Mouse (Mus musculus): ENCODE results near the gene Hyal3.
"Not testable (repeated sequence)": the region's sequence is repeated elsewhere in the genome, so short reads cannot be mapped to it uniquely, and the experiment has no call there.

The Hyal3 gene

DNA sequence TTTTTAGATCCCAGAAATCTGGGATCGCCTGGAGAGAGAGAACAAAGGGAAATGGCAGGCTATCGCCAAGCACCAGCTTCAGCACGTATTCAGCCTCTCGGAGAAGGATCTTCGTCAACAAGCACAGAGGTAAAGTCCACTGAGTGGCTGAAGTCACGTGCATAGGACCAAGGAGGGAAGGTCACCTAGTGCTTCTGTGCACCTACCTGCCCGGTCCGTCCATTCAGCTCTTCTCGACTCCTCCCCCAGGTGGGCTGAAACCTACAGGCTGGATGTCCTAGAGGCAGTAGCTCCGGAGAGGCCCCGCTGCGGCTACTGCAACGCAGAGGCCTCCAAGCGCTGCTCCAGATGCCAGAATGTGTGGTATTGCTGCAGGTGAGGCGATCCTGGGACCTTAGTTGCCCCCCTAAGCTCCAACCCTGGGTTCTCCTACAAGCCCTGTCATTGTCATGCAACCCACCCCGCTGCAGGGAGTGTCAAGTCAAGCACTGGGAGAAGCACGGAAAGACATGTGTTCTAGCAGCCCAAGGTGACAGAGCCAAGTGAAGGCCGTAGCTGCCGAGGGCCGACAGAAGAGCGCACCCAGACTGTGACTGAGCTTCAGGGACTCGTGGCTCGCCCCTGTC lies 30.0 kb upstream of the Hyal3 start:
- DNase-seq (ENCODE audit: low spot score): peak; percentile 38

DNA sequence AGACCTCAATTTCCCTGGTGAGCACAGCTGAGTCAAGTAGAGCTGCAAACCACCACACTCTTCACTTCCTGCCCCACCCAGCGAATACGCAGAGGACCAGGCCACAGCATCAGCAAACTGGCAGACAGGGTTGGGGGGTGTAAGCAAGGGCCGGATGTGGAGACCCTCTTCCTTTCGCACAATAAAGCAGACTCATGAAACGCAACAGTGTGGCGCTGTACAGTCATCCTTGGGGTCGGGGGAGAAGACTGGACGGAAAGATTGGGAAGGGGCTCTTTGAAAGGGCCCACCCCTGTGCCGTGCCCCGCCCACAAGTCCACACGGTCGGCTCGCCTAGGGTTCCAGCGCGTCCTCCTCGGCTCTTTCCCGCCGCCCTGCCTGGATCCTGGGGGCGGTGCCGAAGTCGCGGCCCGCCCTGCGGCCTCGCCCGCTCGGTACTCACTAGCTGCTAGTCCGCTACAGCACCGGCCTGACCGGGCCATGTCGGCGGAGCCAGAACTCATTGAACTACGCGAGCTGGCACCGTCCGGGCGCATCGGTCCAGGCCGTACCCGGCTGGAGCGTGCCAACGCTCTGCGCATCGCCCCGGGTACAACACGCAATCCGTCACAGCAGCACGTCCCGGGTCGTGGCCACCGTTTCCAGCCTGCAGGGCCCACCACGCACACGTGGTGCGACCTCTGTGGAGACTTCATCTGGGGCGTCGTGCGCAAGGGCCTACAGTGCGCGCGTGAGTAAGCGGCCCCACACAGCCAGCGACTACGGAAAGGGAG lies 29.3 kb upstream of the Hyal3 start, which contains the start of gene Rassf1:
TSS of gene Rassf1 (plus strand) at position 439 of the 773 bp plus-strand sequence.
- DNase-seq (ENCODE audit: low spot score): peak; percentile 66

DNA sequence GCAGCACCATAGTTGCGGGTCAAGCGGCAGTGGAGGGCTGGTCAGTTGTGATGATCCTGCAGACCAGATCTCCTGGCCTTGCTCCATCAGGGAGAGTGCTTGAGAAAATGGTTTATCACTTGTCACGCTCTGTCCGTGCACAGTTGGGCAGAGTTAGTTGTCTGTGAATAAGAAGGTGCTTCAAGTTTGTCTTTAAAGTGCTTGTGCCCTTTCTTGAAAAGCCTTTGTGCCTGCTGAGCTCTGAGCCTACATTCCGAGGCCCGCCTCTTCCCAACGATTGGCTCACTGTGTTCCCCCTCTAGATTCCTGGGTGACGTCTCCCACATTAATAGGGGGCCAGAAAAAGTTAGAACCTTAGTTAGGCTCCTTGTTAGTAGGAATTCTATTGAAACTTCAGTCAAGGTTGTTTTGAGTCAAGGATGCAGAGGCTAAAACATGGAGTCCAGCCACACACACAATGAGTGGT lies 28.7 kb upstream of the Hyal3 start:
- DNase-seq (ENCODE audit: low spot score): no peak

DNA sequence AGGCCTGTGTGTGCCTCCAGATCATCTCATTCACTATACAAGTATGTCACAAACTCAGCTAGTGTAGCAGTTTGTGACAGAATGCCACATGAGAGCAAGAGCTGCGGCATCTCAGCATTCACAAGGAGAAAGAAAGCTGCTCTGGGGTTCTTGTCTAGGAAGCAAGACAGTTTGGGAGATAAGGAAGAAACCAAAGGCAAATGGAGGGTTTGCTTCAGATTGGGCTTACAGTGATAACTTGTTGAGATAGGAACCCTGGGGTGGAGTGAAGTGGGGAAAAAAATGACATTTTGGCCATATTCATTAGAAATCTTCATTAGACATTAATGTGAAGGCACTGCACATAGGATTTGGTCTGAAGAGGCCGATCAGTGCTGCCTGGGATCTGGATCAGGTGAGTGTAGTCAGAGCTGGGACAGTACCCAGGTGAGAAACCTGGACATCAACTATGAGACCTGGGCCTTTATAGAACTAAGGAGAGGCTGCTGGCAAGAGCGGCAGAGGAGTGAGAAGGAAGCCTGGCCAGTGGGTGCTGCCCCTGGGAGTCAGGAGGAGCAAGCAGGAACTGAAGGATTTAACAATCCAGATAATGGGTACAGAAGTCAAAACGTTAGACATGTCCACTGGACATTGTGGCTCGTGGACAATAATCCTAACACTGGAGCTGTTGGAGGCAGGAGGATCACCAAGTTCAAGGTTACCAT lies 27.8 kb upstream of the Hyal3 start:
- DNase-seq (ENCODE audit: low spot score): no peak

DNA sequence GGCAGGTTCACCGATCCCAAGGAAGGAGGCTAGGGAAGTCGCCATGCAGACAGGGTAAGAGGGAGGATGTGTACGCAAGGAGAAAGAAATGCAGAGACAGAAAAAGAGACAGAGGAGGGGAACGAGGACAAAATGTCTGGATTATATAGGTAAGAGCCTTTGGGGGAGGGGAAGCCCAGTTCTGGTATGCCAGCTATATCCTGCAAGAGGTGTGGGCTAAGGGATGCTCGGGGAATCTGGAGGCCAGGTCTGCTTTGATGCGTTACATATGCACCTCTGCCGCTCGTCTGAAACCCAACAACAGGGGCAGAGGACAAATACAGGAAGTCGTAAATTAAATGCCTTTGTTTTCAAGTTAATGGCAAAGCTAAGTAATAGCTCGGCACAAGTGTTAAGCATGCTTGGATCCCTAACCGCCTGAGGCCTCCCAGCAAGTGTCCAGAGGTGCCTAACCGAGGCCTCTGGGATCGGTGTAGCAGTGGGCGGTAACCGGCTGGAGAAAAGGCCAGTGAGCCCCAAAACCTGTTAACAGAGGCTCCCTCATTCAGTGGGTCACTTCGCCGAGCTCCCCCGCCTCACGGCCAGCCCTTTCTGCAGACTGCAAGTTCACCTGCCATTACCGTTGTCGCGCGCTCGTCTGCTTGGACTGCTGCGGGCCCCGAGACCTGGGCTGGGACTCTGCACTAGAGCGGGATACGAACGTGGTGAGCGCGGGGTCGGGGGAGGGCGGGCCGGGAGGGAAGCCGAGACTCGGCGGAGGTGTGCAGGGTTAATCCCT lies 26.9 kb upstream of the Hyal3 start:
- no peak for DNase-seq (ENCODE audit: low spot score)

DNA sequence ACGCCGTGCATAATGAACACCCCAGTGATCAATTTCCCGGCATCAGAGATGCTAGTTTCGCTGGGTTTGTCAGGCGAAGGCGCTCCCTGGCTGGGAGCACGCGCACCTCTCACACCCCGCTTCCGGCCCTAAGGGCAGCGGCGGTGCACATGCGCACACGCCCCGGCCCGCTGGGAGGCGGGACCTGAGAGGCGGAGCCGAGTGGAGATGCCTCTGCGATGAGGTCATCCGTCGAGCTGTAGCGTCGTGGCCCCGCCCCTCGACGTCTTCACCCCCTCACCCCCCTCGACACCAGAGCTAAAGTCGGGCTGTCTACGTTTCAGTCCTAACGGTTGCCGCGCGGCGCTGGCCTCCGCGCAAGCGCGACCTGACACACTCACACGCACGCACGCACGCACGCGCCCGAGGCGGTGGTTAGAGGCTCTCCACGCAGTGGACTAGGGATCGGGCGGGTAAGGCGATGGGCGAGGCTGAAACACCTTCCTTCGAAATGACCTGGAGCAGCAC lies 26.2 kb upstream of the Hyal3 start:
- DNase-seq (ENCODE audit: low spot score): peak; percentile 95

DNA sequence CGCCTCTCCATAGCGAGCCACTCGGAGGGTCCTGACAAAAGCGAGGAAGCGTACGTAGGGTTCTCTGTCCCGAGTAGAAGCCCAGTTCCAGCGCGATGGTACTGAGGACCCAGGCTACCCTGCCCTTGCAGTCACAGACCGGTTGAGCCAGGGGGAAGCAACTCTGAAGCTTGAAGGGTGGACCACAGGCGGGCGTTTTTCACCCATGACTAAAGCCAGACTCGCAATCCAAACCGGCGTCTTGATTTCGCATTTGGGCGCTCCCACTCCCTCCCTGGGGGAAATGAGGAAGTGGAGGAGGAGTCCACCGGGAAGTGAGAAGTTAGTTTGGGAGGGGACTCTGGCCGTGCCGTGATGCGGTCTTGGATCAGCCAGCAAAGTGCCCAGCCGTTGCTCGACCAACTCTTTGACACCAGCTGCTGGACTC lies 25.6 kb upstream of the Hyal3 start:
- DNase-seq (ENCODE audit: low spot score): peak; percentile 82

DNA sequence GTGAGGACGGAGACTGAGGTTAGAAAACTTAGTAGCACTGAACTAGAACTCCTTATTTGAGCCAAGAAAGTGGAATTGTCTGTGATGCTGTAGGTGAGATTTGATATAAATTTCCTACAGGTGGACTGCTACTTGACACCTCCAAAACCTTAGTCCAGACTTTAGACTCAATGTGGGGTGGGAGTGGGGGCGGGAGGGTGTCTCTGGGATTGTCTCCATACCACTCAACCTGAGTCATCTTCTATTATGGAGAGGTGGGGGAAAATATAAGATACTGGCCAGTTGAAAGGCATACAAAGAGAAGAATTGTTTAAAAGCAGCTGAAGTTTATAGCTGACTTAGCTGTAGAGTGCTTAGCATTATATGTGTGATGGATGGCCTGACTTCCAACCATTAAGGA lies 24.9 kb upstream of the Hyal3 start:
- DNase-seq (ENCODE audit: low spot score): no peak

DNA sequence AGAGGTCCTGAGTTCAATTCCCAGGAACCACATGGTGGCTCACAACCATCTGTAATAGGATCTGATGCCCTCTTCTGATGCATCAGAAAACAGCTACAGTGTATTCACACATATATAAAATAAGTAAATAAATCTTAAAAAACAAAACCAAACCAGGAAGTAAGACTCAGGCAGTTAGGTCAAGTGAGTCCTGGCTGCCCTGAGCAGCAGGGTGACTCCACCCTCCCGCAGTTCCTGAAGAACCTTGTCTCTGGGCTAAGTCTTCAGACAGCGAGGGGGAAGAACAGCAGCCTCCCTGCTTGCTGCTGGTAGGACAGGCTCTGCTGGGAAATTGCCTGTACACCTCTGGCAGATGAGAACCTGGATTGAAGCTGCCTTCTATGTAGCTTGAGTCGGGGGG lies 24.3 kb upstream of the Hyal3 start:
- DNase-seq (ENCODE audit: low spot score): no peak

DNA sequence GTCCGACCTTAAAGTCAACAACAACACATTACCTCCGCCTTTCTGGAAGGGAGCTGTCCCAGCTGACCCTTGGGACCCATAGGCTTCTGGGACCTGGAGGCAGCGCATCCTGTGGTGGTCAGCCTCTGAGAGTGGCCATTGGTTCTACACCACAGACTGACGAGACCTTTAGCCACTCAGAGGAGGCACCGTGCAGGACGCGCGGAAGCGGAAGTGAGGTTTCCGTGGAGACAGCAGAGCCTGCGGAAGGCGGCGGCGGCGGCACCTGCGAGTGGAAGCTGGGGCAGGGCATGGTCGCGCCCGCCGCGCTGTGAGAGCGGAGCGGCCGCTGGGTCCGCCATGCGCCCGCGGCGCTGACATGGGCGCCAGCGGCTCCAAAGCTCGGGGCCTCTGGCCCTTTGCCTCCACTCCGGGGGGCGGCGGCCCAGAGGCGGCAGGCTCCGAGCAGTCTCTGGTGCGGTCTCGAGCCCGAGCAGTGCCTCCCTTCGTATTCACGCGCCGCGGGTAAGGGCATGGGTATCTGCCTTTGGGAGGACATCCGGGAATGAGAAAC lies 17.5 kb upstream of the Hyal3 start, which contains the start of gene Tusc2:
TSS of gene Tusc2 (plus strand) at position 227 of the 553 bp plus-strand sequence.
- DNase-seq (ENCODE audit: low spot score): peak; percentile 98

DNA sequence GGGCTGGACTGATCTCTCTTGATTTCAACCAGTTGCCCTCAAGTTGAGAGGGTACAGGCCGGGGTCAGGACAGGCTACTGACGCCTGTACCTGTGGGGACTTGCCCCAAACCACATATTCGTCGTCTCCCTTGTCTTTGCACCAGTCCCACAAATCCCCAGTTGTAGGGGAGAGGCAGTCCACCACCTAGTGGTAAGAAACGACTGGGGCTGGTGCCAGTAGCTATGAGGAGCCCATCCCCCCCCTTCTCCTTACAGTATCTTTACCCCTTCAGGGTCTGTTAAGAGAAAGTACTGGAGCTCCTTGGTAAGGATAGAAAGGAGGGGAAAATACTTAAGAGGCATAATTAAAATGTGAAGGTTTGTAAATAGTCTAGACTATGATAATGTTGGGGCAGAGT lies 15.1 kb upstream of the Hyal3 start:
- not testable (repeated sequence) for DNase-seq (ENCODE audit: low spot score)

DNA sequence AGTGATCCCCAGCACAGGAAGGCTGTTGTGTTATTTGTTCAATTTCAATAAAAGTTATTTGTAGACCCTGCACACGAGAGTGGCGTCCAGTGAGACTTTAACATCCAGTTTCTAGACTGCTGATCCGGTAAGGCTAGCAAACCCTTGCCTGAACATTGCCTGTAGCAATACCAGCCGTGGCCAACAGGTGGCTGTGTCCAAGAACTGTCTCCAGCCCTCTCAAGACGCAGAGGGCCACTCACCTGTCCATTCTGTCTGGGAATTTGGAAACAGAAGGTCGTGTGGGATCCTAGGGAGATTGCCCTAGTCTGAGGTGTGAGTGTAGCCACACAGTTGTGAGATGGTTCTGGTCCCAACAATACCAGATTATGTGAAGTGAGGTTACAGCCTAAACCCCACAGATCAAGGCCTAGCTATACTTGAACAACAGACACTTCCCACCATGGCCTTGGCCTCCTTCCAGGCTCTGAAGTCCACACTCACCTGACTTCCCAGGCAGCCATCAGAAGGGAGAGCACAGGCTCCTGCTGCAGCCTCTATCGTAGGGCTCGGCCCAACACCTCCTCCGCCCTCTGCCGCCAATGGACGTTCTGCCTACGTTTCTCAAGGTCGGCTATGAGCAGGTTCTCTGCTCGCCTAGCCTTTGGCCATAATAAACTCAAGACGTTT lies 14.4 kb upstream of the Hyal3 start:
- DNase-seq (ENCODE audit: low spot score): peak; percentile 92

DNA sequence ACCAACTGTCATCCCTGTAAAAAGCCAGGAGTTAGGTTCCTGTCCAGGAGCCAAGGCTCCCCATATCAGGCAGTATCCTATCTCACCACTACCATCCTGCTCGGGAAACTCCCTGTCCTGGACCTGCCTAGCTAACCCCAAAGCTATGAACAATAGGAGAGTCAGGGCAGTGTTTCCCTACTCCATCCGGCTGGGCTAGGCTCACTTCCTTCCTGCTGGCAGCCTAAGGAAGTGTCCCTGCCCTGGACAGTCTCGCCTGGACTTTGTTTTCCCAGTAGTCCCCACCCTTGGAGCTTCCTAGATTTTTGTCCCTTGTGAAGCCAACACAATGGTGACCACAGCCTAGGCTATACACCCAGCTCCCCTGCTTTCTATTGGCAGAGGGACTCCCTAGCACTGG lies 13.8 kb upstream of the Hyal3 start:
- peak; percentile 86 for DNase-seq (ENCODE audit: low spot score)

DNA sequence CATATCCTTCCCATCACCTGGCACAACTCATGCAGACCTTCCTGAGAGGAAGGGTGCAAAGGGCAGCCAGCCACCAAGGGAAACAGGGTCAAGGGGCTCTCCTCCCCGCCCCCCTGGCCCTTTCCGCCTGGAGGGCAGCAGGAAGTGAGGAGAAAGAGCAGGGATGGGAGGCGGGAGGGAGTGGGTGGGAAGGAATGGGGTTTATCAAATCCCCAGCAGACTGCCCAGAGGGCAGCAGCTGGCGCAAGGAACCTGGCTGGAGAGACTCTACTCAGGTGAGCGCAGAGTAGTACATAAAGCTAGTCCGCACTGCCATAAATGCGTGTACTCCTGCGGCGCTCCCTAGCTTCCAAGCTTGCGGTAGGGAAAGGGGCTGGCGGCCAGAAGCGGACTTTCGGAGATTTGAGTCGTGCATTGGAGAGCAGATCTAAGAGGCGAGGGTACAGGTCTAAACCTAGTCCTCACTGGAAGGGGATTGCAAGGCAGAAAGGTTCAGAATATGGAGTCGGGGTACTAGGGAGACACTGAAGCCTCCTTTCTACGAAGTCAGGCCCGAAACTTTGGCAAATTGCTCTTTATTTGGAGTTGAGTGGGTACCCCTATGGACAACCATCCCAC lies 12.8 kb upstream of the Hyal3 start, which contains the start of gene Hyal2:
TSS of gene Hyal2 (plus strand) at position 244 of the 618 bp plus-strand sequence.
- peak; percentile 62 for DNase-seq (ENCODE audit: low spot score)

DNA sequence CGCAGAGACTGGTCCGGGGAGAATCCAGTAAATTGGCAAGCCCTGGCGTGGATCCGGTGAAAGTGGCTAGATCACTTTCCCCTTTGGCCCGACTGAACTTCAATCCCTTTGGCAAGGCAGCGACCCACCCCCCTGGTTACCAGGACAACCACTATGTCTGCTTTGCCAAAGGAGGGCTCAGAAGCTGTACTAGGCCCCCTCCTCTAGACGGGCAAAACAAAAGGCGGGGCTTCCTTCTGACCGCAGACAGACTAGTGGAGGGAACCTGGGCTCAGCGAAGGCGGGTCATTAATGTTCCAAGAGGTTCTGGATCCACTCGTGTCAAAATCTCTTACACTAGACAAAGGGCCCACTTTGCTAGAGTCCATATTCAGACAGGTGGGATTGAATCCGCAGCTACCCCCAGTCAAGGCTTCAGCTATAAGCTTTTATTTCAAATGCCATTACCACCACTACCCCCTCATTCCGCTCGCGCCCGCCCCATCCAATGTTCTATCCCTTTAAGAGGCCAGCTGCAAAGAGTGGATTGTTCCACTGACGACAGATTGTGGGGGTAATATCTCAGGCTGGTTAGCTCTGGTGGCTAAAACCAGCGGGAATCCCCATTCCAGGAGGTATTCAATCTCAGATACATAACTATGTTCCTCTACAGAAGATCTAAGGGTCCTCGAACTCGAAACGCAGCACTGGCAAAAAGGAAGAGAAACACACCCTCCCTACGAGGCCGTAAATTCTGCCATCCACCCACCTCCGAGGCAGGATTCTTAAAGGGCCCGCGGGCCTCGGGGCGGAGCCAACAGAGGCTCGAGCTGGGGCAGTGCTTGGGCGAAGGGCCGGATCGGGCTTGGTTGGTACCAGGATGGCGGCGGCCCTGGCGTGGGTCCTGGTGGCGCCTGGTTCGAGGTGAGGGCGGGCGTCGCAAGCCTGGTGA lies 12.0 kb upstream of the Hyal3 start:
- DNase-seq (ENCODE audit: low spot score): peak; percentile 91

DNA sequence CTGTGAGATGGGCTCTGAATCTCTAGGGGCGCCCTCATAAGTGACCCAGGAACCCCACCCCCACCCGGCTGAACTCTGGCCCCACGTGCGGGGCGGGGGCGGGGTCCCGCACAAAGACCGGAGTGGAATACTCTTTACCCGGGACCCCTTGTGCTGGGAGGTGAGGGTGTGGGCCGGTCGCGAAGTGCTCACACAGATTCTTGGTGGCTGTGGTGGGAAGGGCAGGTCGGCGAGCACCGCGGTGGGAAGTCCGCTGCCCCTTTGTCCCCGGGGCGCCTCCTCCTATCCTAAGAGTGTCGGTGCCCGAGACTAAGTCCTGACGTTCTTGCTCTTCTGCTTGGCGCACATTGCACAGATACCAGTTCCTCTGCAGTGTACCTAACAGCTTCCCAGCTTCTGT lies 11.3 kb upstream of the Hyal3 start:
- DNase-seq (ENCODE audit: low spot score): no peak

DNA sequence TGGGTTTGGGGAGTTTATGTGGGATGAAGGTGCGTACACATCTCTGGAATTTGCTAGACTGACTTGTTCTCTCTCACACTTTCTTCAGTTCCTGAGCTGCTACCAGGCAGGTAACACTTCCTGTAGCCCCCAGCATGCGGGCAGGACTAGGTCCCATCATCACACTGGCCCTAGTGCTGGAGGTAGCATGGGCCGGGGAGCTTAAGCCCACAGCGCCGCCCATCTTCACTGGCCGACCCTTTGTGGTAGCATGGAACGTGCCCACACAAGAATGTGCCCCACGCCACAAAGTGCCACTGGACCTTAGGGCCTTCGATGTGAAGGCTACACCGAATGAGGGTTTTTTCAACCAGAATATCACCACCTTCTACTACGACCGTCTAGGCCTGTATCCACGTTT lies 10.6 kb upstream of the Hyal3 start:
- no peak for DNase-seq (ENCODE audit: low spot score)

DNA sequence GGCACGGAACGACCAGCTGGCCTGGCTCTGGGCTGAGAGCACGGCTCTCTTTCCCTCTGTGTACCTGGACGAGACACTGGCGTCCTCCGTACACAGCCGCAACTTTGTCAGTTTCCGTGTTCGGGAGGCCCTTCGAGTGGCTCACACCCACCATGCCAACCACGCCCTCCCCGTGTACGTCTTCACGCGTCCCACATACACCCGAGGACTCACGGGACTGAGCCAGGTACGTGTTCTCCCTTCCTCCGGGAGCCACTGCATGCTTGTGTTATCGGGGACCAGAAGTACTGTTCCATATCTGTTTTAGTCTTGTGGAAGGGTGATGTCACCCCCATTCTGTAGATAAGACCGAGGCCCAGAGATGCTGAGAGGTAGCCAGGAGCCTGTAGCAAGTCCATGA lies 9.8 kb upstream of the Hyal3 start:
- no peak for DNase-seq (ENCODE audit: low spot score)

Data from lung, postnatal 25 days (tissue).